Mouse (Mus musculus) frontal cortex, postnatal 36 days (tissue): ENCODE results near the gene Gda.

Experiments used
- DNase-seq, 2 experiments: peaks; one replicate each; pipeline ENCODE4 v3.0.0; 2022; ENCODE audit warnings: low spot score in 2 of 2

Gene Gda

GRCm38 (mm10) chr19:21373073-21373755 lies 100.0 kb downstream of the Gda start:
- peak; percentile 19 to 61 for DNase-seq

GRCm38 (mm10) chr19:21372395-21373072 lies 100.7 kb downstream of the Gda start:
- DNase-seq: no peak

- DNase-seq: no peak
Observed at GRCm38 (mm10) chr19:21371337-21371736, 101.9 kb downstream of the Gda start.

- no peak for DNase-seq
Observed at GRCm38 (mm10) chr19:21370782-21371181, 102.5 kb downstream of the Gda start.

GRCm38 (mm10) chr19:21369175-21369574 lies 104.1 kb downstream of the Gda start:
- peak in 1 of 2 experiments; percentile 29 for DNase-seq

GRCm38 (mm10) chr19:21368595-21368994 lies 104.7 kb downstream of the Gda start:
- DNase-seq: no peak

- no peak for DNase-seq
Observed at GRCm38 (mm10) chr19:21357792-21358191, 115.5 kb downstream of the Gda start.

- no peak for DNase-seq
Observed at GRCm38 (mm10) chr19:21349634-21350033, 123.6 kb downstream of the Gda start.

GRCm38 (mm10) chr19:21346646-21347045 lies 126.6 kb downstream of the Gda start:
- DNase-seq: no peak
